Mouse (Mus musculus) c-Kit-positive CD71-negative TER-119-negative erythroid progenitor cells, embryonic 14.5 days (primary cell): ENCODE measurements around the gene Cacna2d1.

Experiments
- DNase-seq: peaks from one replicate; pipeline ENCODE4 v3.0.0-alpha.2; 2013; ENCODE audit warnings: low read depth

Gene Cacna2d1

DNA sequence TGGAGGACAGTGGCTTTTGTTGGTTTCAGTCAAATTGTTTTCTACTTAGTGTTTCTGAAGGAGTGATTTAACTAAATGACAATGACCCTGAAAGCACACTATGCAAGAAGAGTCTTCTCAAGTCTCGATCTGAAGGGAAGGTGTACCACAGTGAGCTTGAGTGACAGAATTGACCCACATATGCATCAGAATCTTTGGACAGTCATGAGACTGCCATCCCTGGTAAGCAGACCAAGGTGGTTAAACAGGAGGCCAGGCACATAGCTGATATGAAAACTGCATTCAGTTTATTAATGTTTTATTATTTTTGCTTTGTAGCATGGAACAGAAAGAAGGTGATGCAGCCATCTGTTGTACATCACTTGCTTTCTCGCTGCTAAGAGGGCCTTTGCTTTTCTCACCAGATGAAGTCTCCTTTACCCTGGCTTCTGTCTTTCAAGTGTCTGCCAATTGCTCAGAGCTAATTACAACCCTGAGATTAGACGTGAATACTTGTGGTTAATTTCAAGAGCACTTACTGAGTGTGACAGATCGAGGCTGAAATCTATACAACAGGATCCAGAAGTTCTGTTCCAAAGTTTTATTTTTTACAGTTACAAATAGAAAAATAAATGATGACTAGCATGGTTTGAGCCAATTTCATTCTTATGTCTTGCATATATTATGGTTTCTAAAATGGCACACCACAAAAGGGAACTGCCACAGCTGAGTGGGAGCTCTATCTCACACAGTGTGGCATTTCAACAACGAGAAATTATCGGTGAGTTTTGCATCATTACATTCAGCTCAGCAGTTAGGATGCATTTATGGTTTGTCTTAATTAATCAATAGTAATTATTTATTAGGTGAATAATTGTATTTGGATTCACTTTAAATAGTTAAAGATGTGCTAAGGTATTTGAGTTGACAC, 221.1 kb downstream of the Cacna2d1 start:
- no peak for DNase-seq

GRCm38 (mm10) chr5:16163270-16163669, 228.8 kb downstream of the Cacna2d1 start:
- no peak for DNase-seq

DNA sequence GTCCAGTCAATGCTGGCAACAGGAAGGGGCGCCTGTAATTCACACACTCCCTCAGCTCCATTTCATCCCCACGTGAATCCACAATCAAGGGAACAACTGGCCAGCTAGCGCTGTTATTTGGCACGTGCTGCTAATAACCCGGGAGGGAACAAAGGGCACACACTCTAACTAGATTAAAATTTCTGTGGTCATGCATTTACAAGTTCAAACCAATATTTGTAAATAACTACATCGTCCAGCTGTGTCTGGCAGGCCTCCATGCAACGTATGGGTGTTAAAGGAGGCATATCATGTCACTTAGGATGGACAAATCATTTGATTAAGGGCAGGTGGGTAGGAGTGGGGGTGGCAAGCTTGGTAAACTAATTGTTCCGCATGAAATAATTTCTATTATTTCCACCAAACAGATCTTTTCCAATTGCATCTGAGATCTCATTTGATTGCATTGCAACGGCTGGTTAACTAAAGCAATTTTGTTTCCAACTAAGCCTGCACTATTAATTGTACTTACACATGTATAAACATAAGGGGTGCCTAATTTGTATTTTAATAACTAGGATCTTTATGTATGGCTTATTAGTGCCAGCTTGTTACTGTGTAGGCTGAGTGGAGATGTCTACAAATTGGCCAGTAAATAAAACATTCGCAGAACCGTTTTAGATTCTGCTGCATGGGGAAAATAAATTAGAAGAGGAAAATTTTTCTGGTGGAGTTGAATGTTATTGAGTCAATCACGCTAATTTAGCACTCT, 231.8 kb downstream of the Cacna2d1 start:
- DNase-seq = no peak

DNA sequence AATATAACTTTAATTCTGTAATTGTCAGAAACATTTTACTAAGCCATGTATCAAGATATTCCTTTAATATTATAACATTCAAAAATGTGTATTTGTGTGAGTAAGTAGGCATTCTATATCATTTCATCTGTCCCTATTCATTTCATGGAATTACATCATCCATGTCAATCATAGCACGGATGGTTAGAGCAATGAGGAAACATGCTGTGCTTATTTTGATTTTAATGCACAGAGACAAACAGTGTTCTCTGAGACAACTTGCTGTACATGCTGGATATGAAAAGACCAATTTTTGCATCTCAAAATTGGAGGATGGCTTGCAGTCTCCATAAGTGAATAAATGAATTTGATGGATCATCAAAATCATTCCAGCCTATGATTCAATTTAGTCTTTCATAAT, 232.4 kb downstream of the Cacna2d1 start:
- DNase-seq = no peak

GRCm38 (mm10) chr5:16181041-16181440, 246.6 kb downstream of the Cacna2d1 start:
- no peak for DNase-seq

GRCm38 (mm10) chr5:16184064-16184463, 249.6 kb downstream of the Cacna2d1 start:
- DNase-seq = no peak

GRCm38 (mm10) chr5:16187931-16188330, 253.4 kb downstream of the Cacna2d1 start:
- DNase-seq = no peak

DNA sequence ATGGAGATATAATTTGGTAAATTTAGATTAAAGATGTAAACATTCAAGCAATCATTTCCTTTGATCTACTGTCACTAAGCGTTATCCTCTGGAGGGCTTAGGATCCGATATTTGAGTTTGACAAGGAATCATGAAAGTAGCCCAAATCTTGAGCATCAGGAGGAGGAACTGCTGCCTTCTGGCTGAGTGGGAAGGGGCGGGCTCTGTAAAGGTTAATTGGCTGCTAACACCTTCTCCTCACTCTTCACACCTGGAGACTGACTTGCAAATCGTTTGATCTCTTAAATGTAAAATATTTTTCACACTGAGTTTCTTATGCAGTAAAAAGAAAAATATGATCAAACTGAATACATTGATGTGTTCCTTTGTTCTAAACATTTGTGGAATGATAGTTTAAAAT, 255.4 kb downstream of the Cacna2d1 start:
- DNase-seq = no peak

GRCm38 (mm10) chr5:16191165-16191564, 256.7 kb downstream of the Cacna2d1 start:
- no peak for DNase-seq

- DNase-seq = no peak
These were observed 265.3 kb downstream of the Cacna2d1 start for GRCm38 (mm10) chr5:16199816-16200215.

GRCm38 (mm10) chr5:16221960-16222359, 287.5 kb downstream of the Cacna2d1 start:
- no peak for DNase-seq

- no peak for DNase-seq
These were observed 290.9 kb downstream of the Cacna2d1 start for GRCm38 (mm10) chr5:16225359-16225758.

DNA sequence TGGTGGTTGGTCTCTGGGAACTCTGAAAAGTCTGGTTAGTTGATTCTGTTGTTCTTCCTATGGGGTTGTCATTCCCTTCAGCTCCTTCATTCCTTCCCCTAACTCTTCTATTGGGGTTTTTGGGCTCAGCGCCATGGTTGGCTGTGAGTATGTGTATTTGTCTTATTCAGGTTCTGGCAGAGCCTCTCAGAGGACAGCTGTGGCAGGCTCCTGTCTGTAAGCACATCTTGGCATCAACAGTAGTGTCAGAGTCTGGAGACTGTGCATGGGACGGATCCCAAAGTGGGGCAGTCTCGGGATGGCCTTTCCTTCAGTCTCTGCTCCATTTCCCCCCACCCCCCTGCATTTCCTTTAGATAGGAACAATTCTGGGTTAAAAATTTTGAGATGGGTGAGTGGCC, 294.9 kb downstream of the Cacna2d1 start:
- DNase-seq = no peak

GRCm38 (mm10) chr5:16231477-16231876, 297.0 kb downstream of the Cacna2d1 start:
- DNase-seq = no peak

GRCm38 (mm10) chr5:16234891-16235290, 300.4 kb downstream of the Cacna2d1 start:
- no peak for DNase-seq

- no peak for DNase-seq
These were observed 301.4 kb downstream of the Cacna2d1 start for GRCm38 (mm10) chr5:16235864-16236263.

DNA sequence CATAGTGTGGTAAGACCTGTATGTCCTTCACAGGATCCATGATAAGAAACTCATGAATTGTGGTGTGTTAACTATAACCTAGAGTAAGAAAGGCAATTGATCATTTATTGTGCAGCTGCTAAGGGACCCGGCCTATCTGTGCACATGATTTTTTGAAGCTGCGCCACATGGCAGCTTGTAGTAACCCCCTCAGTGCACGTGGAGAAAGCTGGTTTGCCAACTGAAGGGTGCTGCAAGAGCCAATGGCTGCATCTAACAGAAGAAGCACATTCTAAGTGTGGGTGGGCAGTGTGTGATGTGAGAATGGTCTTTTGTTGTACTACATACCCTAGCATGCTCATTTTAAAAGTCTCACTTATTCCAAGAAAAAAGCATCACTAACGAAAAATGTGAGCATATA, 302.1 kb downstream of the Cacna2d1 start:
- DNase-seq = no peak

DNA sequence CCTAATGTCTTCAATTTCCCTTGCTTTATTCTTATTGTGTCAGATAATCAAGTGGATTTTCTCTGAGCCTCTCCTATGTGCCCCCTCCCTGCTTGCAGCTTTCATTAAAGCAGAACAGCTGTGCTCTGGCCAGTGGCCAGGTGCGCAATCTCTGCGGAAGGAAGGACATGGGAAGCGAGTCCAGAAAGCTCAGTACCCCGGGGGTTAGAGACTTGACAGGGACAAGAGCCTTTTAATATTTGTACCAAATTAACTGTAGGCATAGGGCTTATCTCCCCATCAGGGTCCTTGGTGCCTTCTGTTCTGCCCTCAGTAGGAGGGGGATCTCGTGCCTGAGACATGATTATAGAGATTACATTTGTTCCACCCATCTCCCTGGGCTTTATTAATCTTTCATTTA, 303.5 kb downstream of the Cacna2d1 start:
- DNase-seq = no peak

DNA sequence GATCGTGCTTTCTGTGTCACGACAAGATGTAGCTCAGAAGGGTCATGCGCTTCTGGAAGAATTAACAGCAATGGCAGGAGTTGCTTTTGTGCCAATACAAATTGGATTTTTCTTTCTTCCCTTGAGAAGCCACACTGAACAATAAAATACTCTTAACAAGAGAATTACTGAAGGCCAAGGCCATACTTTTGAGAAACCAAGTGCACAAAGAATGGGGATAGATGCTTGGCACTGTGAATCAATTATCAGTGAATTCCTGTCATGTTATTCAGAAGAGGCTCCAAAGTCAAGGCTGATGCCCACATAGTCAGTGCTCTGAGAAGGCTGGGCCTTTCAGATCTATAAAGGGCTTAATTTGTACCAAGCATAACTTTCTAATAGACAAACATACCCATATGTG, 305.8 kb downstream of the Cacna2d1 start:
- DNase-seq = no peak

DNA sequence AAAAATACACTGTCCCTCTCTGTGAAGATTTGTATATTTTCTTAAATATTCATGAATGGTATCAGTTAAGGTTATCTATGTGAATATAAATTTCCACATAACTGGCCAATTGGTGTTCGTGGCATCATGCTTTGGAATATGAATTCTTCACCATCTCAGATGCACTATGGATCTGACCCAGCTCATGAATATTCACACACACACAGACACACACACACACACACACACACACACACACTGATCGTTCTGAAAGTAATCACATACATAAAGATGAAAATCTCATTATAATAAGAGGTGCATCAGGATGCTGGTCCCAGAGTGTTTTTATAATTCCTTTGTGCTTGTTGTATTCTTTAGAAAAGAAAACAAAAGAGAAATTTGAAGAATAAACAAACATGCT, 309.1 kb downstream of the Cacna2d1 start:
- DNase-seq = no peak

- DNase-seq = no peak
These were observed 318.4 kb downstream of the Cacna2d1 start for GRCm38 (mm10) chr5:16252738-16253513.

- no peak for DNase-seq
These were observed 319.3 kb downstream of the Cacna2d1 start for GRCm38 (mm10) chr5:16253768-16254167.
